Mouse (Mus musculus) liver, adult (tissue): ENCODE data around the gene Mrpl49.

ENCODE experiments used
- GATA4 ChIP-seq: IDR thresholded peaks from 2 replicates; pipeline ENCODE4 v1.6.1; 2014; ENCODE audit warnings: mild to moderate bottlenecking, low read length; ENCODE audit not compliant: insufficient replicate concordance

The Mrpl49 gene

DNA sequence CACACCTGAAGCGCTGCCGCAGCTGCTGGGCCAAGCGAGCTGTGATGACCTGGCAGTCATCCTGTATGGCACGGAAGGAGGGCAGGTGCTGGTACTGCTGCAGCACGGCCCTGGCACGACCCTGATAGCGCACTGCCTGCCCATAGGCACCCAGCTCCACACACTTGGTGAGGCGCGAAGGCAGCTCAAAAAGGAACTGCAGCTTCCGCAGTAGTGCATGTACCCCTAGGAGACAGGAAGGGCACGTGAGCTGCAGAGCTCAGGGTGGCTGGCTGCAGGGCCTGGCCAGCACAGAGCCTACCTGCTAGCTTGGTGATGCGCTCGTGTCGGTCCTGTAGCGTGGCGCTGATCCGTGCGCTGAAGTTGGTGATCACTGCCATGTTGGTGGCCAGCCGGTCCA is 13.7 kb upstream of the Mrpl49 start:
- TF ChIP-seq GATA4, result no peak

DNA sequence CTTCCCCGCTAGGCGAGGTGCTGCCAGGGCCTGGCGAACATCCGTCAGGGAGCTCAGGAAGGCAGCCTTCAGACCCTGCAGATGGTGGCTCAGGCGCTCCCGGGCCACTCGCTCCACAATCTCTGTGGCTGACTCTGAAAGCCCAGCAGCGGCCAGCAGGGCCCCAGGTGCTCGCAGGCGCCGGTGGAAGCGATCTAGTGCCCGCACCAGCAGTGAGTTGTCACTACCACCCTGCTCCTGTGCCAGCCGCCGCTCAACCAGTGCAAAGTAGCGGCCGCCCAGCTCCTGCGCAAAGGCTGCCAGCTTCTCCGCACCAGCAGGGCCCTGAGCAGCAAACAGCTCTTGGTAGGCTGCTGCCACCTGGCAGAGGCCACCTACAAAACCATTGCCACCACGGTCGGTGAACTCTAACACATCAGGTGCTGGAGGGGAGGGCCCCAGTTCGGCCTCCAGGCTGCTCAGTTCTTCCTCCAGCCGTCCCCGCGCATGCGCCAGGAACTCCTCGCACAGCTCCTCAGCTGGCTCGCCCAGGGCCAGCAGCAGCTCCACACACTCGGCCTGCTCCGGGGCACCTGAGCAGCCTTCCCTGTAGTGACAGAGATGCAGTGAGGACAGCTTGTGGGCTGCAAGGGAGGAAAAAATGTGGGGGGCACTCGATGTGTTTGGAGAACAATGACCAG is 13.1 kb upstream of the Mrpl49 start:
- no peak for TF ChIP-seq GATA4

GRCm38 (mm10) chr19:6069851-6070250 is 12.3 kb upstream of the Mrpl49 start:
- TF ChIP-seq GATA4, result no peak

- no peak for TF ChIP-seq GATA4
These were observed 11.4 kb upstream of the Mrpl49 start for GRCm38 (mm10) chr19:6068951-6069350.

DNA sequence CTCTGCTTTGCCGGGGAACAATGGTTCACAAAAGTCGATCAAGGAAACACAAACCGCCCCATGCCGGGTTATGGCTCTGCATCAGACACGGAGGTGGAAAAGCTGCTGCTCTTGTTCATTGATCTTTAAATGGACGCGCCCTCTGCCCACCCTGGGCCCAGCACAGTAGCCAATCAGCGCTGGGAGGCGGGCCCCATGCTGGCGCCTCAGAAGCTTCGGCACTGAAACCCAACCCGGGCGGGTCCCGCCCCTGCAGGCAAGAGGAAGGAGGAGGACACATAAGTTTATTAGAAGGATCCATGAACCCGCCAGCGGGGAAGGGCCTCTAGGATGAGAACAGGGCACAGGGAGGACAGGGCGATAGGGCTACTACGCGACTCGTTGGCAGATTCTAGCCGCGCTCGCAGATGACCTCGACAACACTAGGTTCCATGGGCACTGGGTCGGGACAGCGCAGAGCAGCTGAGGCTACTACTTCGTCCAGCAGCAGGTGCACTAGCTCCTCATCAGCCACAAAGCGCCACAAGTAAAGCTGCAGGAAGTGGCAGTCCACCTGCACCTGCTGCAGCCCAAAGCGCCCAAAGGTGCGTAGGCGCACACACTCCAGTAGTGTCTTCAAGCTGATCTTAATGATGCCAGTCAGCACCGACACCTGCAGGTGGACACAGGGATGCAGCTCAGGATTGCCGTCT is 10.3 kb upstream of the Mrpl49 start, which contains the start of gene Tm7sf2:
TSS of gene Tm7sf2 (minus strand) at position 650 of the 692 bp plus-strand sequence.
- TF ChIP-seq GATA4, result no peak

DNA sequence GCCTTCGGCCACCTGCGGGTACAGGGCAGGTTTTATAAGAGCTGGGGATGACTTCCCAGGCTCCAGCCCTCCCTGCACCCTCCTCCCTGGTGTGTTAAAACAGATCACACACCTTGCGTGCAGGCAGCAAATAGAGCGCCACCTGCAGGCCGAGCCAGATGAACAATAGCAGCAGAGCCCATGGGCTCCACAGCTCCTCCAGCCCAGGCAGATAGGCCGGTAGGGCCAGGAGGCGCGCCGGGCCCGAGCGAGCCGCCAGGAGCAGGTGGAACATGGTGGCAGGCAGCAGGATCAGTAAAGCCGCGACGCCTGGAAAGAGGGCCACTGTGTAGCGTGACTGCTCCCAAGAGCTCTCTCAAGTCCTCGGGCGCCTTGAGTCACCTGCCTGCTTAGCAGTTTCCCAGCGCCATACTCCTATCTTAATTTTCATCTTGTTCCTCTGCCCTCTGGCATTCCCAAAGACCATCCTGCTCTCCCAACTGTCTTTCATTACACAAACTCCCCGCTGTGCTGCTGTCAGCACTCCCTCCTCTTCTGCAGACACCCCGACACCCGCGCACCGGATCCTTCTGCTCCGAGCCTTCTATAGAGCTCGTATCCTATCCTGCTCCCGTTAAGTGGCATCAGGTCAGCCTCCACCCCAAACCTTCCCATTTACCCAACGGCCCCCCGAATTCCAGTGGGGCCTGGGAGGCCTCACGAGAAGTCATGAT is 9.6 kb upstream of the Mrpl49 start:
- TF ChIP-seq GATA4, result no peak

DNA sequence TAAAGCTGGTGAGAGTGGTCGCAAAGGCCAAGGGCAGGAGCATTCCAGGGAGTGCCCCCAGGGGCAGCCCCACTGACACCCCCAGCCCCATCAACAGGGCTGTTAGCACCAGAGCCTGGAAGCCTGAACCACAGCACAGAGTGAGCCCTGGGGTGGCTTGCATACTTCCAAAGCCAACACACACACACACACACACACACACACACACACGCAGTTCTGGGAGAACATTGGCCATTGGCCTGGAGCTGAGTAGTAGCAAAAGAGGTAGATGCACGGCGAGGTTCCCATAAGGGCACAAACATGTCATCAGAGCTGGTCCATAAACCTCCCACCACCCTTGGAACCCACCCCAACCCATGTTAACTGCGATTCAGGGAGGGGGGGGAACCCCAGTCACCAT is 9.0 kb upstream of the Mrpl49 start:
- no peak for TF ChIP-seq GATA4

GRCm38 (mm10) chr19:6063081-6063480 is 5.5 kb upstream of the Mrpl49 start:
- TF ChIP-seq GATA4, result no peak

- TF ChIP-seq GATA4, result no peak
These were observed 4.8 kb upstream of the Mrpl49 start for GRCm38 (mm10) chr19:6062418-6062817.

GRCm38 (mm10) chr19:6061641-6062302 is 4.2 kb upstream of the Mrpl49 start:
- no peak for TF ChIP-seq GATA4

GRCm38 (mm10) chr19:6061021-6061533 is 3.5 kb upstream of the Mrpl49 start, which contains the start of gene Znhit2:
TSS of gene Znhit2 (plus strand) at chr19:6061192.
- peak; percentile 96 for TF ChIP-seq GATA4

GRCm38 (mm10) chr19:6058966-6059365 is 1.4 kb upstream of the Mrpl49 start:
- no peak for TF ChIP-seq GATA4

GRCm38 (mm10) chr19:6058513-6058912 is 928 bp upstream of the Mrpl49 start:
- TF ChIP-seq GATA4, result no peak

- no peak for TF ChIP-seq GATA4
These were observed 889 bp downstream of the Mrpl49 start for GRCm38 (mm10) chr19:6056696-6057095.

GRCm38 (mm10) chr19:6054296-6054695 is 3.3 kb downstream of the Mrpl49 start:
- TF ChIP-seq GATA4, result no peak

DNA sequence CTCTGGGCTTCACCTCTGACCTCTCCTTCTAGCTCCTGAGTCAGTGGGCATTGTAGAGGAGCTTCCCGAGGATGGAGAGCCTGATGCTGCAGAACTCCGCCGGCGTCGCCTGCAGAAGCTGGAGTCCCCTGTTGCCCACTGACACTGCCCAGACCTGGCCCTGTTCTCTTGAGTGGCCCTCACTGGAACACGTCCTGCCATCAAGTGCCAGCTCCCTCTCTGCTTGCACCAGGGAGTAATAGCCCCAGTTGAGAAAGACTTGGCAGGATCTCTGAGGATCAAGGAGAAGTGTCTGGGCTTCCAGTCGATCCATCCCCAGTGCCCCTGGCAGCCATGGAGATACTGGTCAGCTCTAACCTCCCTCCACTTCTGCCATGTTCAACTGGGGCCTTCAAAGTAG is 5.1 kb downstream of the Mrpl49 start:
- no peak for TF ChIP-seq GATA4
